Mouse (Mus musculus) C2C12 (cell line): ENCODE measurements at regions not wholly inside any gene's neighbourhood (a gene's known extent, or its start where the extent isn't known, plus 50 kb on each side); places are given as distances from the start of the nearest gene placed in this dataset.

Source experiments
- H3K27me3 ChIP-seq: one replicate; pipeline ENCODE4 v1.6.1; 2011; ENCODE audit not compliant: control insufficient read depth, insufficient read depth, insufficient read length
- H3K36me3 ChIP-seq: one replicate; pipeline ENCODE4 v1.6.1; 2011; ENCODE audit not compliant: control insufficient read depth, insufficient read depth
- H3K4me3 ChIP-seq: one replicate; pipeline ENCODE4 v1.5.1; 2011; ENCODE audit warnings: mild to moderate bottlenecking, control low read depth; ENCODE audit not compliant: poor library complexity, insufficient read depth, severe bottlenecking
- H3K79me2 ChIP-seq: one replicate; pipeline ENCODE4 v1.6.1; 2011; ENCODE audit not compliant: control insufficient read depth, insufficient read depth
- H3K79me3 ChIP-seq: one replicate; pipeline ENCODE4 v1.6.1; 2011; ENCODE audit warnings: low read depth, control low read depth
- H3ac ChIP-seq: one replicate; pipeline ENCODE3; 2011; ENCODE audit warnings: low read depth; ENCODE audit not compliant: control insufficient read depth, insufficient read length
- CEBPB ChIP-seq: IDR thresholded peaks from one replicate; pipeline ENCODE4 v1.6.1; 2011; ENCODE audit warnings: low read depth, mild to moderate bottlenecking, control low read depth, moderate library complexity
- CTCF ChIP-seq: IDR thresholded peaks from one replicate; pipeline ENCODE4 v1.5.1; 2011; ENCODE audit not compliant: control insufficient read depth, insufficient read depth, insufficient read length
- FOSL1 ChIP-seq: IDR thresholded peaks from one replicate; pipeline ENCODE4 v1.8.0; 2011; ENCODE audit warnings: mild to moderate bottlenecking, low read length; ENCODE audit not compliant: poor library complexity, insufficient read depth, severe bottlenecking
- MAX ChIP-seq: IDR thresholded peaks from one replicate; pipeline ENCODE4 v1.6.1; 2011; ENCODE audit warnings: mild to moderate bottlenecking, control low read depth
- MYOD1 ChIP-seq: IDR thresholded peaks from one replicate; pipeline ENCODE4 v1.6.1; 2011; ENCODE audit warnings: low read depth; ENCODE audit not compliant: control insufficient read depth, insufficient read length
- MYOG ChIP-seq: IDR thresholded peaks from one replicate; pipeline ENCODE4 v1.6.1; 2011; ENCODE audit not compliant: control insufficient read depth, insufficient read length; ENCODE audit errors: extremely low read depth
- USF1 ChIP-seq: IDR thresholded peaks from one replicate; pipeline ENCODE4 v1.6.1; 2011; ENCODE audit warnings: low read depth, mild to moderate bottlenecking, control low read depth, moderate library complexity

DNA sequence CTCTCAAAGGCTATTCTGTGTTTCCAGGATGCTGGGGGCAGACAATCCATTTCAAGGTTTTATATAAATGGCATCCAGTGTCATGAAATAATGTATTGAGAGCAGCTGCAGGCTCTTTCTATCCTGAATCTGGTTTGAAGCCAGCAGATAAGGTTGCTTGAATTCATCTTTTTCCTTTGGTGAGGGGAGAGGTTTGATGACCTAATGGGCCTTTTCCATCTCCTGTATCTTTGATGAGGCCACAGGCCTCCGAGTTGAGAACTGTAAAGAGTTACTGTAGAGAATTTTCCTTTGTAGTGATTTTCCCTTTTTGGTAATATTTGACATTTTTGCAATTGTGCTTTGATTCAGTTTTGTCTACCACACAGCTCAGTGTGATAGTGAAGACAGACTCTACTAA, 458.8 kb upstream of the 1700008P02Rik start:
- TF ChIP-seq USF1, result no peak
- no peak for TF ChIP-seq MYOG
- no peak for TF ChIP-seq MYOD1
- no peak for TF ChIP-seq CEBPB
- H3K27me3 ChIP-seq, result no peaks in the 10 kb centered on the region
- no peaks in the 10 kb centered on the region for H3K36me3 ChIP-seq
- no peak overlapping the region for H3ac ChIP-seq
- H3K79me2 ChIP-seq, result no peaks in the 10 kb centered on the region
- no peaks in the 10 kb centered on the region for H3K79me3 ChIP-seq
- H3K4me3 ChIP-seq, result no peak overlapping the region

- H3K27me3 ChIP-seq, result no peaks in the 10 kb centered on the region
- no peak for TF ChIP-seq MAX
- no peak for TF ChIP-seq USF1
- TF ChIP-seq CTCF, result no peak
- H3K4me3 ChIP-seq, result no peak overlapping the region
- H3K36me3 ChIP-seq, result no peaks in the 10 kb centered on the region
- no peaks in the 10 kb centered on the region for H3K79me2 ChIP-seq
- no peak overlapping the region for H3ac ChIP-seq
- H3K79me3 ChIP-seq, result no peaks in the 10 kb centered on the region
Observed at GRCm38 (mm10) chr3:7076850-7077249, 456.6 kb upstream of the 1700008P02Rik start.

GRCm38 (mm10) chr3:7074488-7074887, 454.2 kb upstream of the 1700008P02Rik start:
- H3K4me3 ChIP-seq, result no peak overlapping the region
- TF ChIP-seq MYOD1 (no peak), FOSL1 (no peak), MYOG (no peak), CEBPB (no peak), MAX (no peak), USF1 (no peak), CTCF (no peak)
- no peaks in the 10 kb centered on the region for H3K27me3 ChIP-seq
- no peaks in the 10 kb centered on the region for H3K36me3 ChIP-seq
- H3K79me3 ChIP-seq, result no peaks in the 10 kb centered on the region
- no peaks in the 10 kb centered on the region for H3K79me2 ChIP-seq
- no peak overlapping the region for H3ac ChIP-seq

- H3K79me3 ChIP-seq, result no peaks in the 10 kb centered on the region
- H3K27me3 ChIP-seq, result no peaks in the 10 kb centered on the region
- TF ChIP-seq MYOG, result no peak
- H3K4me3 ChIP-seq, result no peak overlapping the region
- H3K36me3 ChIP-seq, result no peaks in the 10 kb centered on the region
- H3K79me2 ChIP-seq, result no peaks in the 10 kb centered on the region
- H3ac ChIP-seq, result no peak overlapping the region
Observed at GRCm38 (mm10) chr3:7041372-7042057, 421.3 kb upstream of the 1700008P02Rik start.

DNA sequence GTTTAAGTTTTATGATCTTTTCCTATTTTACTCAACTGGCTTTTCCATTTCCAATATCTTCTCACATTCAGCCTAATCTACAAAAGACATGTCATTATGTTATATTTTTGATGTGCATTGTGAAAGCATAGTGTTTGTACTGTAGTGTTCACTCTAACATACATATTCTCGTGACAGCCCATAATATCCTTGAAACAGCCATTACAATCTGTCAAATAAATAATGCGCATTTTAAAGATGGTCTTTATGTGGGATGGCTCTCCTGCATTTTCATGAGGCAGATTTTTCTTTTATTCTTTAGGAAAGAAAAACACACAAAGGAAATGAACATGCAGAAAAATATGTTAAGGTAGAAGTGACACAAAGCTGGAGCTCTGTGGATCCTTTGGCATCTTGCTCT, 415.6 kb upstream of the 1700008P02Rik start:
- no peaks in the 10 kb centered on the region for H3K36me3 ChIP-seq
- TF ChIP-seq MYOD1, result no peak
- TF ChIP-seq CEBPB, result no peak
- no peak for TF ChIP-seq USF1
- TF ChIP-seq MYOG, result no peak
- no peak for TF ChIP-seq MAX
- no peak for TF ChIP-seq FOSL1
- no peak for TF ChIP-seq CTCF
- no peaks in the 10 kb centered on the region for H3K79me2 ChIP-seq
- no peaks in the 10 kb centered on the region for H3K27me3 ChIP-seq
- no peaks in the 10 kb centered on the region for H3K79me3 ChIP-seq
- no peak overlapping the region for H3K4me3 ChIP-seq
- no peak overlapping the region for H3ac ChIP-seq

DNA sequence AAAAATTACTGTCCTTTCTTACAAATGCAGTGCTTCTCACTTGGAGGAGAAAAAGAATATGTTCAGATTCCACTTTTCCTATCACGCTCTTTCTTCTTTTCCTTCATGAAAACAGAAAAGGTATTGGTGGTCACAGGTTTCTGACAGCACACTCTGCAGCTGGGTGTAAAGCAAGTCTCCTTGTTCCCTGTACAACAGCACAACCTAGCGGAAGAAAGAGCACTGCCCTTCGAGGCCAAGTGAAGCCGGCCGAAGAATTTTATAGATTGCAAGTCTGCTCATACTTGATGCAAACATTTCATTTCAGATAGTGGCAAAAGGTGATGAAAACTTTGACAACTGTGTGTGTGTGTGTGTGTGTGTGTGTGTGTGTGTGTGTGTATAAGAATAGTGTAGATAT, 407.6 kb upstream of the 1700008P02Rik start:
- no peak overlapping the region for H3K4me3 ChIP-seq
- no peaks in the 10 kb centered on the region for H3K79me2 ChIP-seq
- H3K79me3 ChIP-seq, result no peaks in the 10 kb centered on the region
- no peaks in the 10 kb centered on the region for H3K36me3 ChIP-seq
- TF ChIP-seq MAX (no peak), CTCF (peak; percentile 1)
- no peak overlapping the region for H3ac ChIP-seq
- H3K27me3 ChIP-seq, result no peaks in the 10 kb centered on the region
